Mouse (Mus musculus) thymus, postnatal 4 days (tissue): ENCODE data around the gene Pik3c2a.

Experiments used
- DNase-seq: peaks from one replicate; pipeline ENCODE4 v3.0.0; 2021

The Pik3c2a gene

GRCm38 (mm10) chr7:116443004-116443696 lies at the start of gene Pik3c2a:
TSS of gene Pik3c2a (minus strand) at chr7:116443449.
- peak; percentile 95 for DNase-seq

- no peak for DNase-seq
Observed at GRCm38 (mm10) chr7:116491113-116491512, 47.9 kb upstream of the Pik3c2a start.

- DNase-seq = no peak
Observed at GRCm38 (mm10) chr7:116485062-116485601, 41.9 kb upstream of the Pik3c2a start.

GRCm38 (mm10) chr7:116484213-116484612 lies 41.0 kb upstream of the Pik3c2a start:
- no peak for DNase-seq

GRCm38 (mm10) chr7:116483782-116484181 lies 40.5 kb upstream of the Pik3c2a start:
- DNase-seq = no peak

- no peak for DNase-seq
Observed at GRCm38 (mm10) chr7:116483106-116483505, 39.9 kb upstream of the Pik3c2a start.

GRCm38 (mm10) chr7:116476264-116476663 lies 33.0 kb upstream of the Pik3c2a start:
- no peak for DNase-seq

- DNase-seq = no peak
Observed at GRCm38 (mm10) chr7:116475836-116476235, 32.6 kb upstream of the Pik3c2a start.

- DNase-seq = peak; percentile 13
Observed at GRCm38 (mm10) chr7:116462114-116462513, 18.9 kb upstream of the Pik3c2a start.

GRCm38 (mm10) chr7:116458985-116459441 lies 15.8 kb upstream of the Pik3c2a start:
- peak; percentile 37 for DNase-seq

- no peak for DNase-seq
Observed at GRCm38 (mm10) chr7:116457391-116457790, 14.1 kb upstream of the Pik3c2a start.

- DNase-seq = no peak
Observed at GRCm38 (mm10) chr7:116456964-116457363, 13.7 kb upstream of the Pik3c2a start.

- DNase-seq = no peak
Observed at GRCm38 (mm10) chr7:116446645-116447044, 3.4 kb upstream of the Pik3c2a start.

- DNase-seq = no peak
Observed at GRCm38 (mm10) chr7:116444326-116444809, 1.1 kb upstream of the Pik3c2a start.

GRCm38 (mm10) chr7:116443697-116444325 lies 562 bp upstream of the Pik3c2a start:
- DNase-seq = no peak

GRCm38 (mm10) chr7:116442226-116442625 lies 1.0 kb downstream of the Pik3c2a start:
- DNase-seq = no peak

GRCm38 (mm10) chr7:116441346-116441745 lies 1.9 kb downstream of the Pik3c2a start:
- DNase-seq = no peak

GRCm38 (mm10) chr7:116431661-116432060 lies 11.6 kb downstream of the Pik3c2a start:
- no peak for DNase-seq

- DNase-seq = no peak
Observed at GRCm38 (mm10) chr7:116430926-116431325, 12.3 kb downstream of the Pik3c2a start.

- no peak for DNase-seq
Observed at GRCm38 (mm10) chr7:116427206-116427605, 16.0 kb downstream of the Pik3c2a start.

- no peak for DNase-seq
Observed at GRCm38 (mm10) chr7:116425771-116426170, 17.5 kb downstream of the Pik3c2a start.

- no peak for DNase-seq
Observed at GRCm38 (mm10) chr7:116421081-116421480, 22.2 kb downstream of the Pik3c2a start.

- DNase-seq = no peak
Observed at GRCm38 (mm10) chr7:116409438-116409837, 33.8 kb downstream of the Pik3c2a start.

GRCm38 (mm10) chr7:116392329-116392728 lies 50.9 kb downstream of the Pik3c2a start:
- no peak for DNase-seq
